Mouse (Mus musculus): ENCODE measurements around the gene Ccdc9. TPM values are rescaled to one million over a fixed set of nuclear protein-coding genes. Genes with fewer than 3 reads are reported as not detected.

Ccdc9 gene
- total and polyA plus RNA-seq, 2 experiments from 2014 or later = 13.6 to 31.5 TPM

DNA sequence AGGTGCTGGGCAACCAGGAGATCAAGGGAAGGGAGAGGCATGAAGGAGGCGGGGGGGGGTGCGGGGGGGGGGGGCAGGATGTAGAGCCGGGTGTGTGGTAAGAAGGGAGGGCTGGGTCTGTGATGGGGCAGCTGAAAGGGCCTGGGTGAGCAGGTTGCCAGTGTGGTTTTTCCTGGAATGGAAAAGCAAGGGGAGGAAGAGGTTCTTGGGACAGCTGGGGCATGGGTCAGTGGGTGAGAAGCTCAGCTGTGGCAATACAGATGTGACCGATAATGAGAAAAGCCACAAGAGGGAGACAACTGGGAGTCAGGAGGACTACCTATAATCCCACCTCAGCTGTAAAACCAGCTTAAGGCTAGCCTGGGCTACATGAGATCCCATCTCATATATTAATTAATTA is 40.6 kb downstream of the Ccdc9 start:
- Histone ChIP-seq H3K4me2 (ENCODE audit: low read depth, low read length, poor library complexity, severe bottlenecking) (no peak overlapping the region), H3K4me1 (ENCODE audit: insufficient read depth, low read length) (no peaks in the 10 kb centered on the region), H3K27ac (ENCODE audit: low read depth, low read length) (no peak overlapping the region), H3K27me3 (ENCODE audit: insufficient read depth, low read length) (no peaks in the 10 kb centered on the region), H3K36me3 (ENCODE audit: insufficient read depth, low read length) (no peaks in the 10 kb centered on the region), H3K9me3 (ENCODE audit: low read length) (no peaks in the 10 kb centered on the region), H3K9ac (replicated peaks; ENCODE audit: low read length, poor library complexity, severe bottlenecking) (no peak overlapping the region), H3K4me3 (ENCODE audit: low read depth, low read length) (no peak overlapping the region)
- WGBS = 45% methylated on average over 1 of the region's 4 CpGs
- DNase-seq (ENCODE audit: low spot score) (no peak), ATAC-seq (ENCODE audit: low FRiP score) (no peak)
- no peak for TF ChIP-seq CTCF (IDR thresholded peaks at IDR 0.05)

DNA sequence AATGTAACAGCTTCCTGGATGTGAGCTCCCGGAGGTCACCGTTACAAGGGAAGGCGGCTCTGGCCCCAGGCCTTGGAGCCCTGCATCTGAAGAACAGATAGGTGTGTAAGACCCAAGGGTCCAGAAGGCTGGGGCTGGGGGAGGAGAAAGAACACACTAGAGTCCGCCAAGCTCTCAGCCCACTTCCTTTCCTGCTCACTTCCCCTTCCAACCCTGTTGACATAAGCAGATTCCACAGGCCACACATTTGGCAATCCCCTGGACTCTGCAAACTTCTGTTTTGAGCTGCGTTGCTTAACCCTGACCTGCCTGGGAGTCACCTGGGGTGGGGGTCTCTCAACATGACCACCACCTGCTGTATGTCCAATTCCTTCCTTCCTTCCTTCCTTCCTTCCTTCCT is 42.5 kb downstream of the Ccdc9 start, which contains the start of gene C5ar2:
C5ar2 (minus strand) TSS at position 88 of the 400 bp plus-strand sequence.
- Histone ChIP-seq H3K27me3 (ENCODE audit: insufficient read depth, low read length) (no peaks in the 10 kb centered on the region), H3K4me3 (ENCODE audit: low read depth, low read length) (no peak within 1 kb of the TSS), H3K4me2 (ENCODE audit: low read depth, low read length, poor library complexity, severe bottlenecking) (no peak within 1 kb of the TSS), H3K36me3 (ENCODE audit: insufficient read depth, low read length) (no peaks in the 10 kb centered on the region), H3K9me3 (ENCODE audit: low read length) (no peaks in the 10 kb centered on the region), H3K4me1 (ENCODE audit: insufficient read depth, low read length) (no peaks in the 10 kb centered on the region), H3K27ac (ENCODE audit: low read depth, low read length) (no peak within 1 kb of the TSS), H3K9ac (replicated peaks; ENCODE audit: low read length, poor library complexity, severe bottlenecking) (no peak within 1 kb of the TSS)
- ATAC-seq (ENCODE audit: low FRiP score) = no peak
- no peak for DNase-seq (ENCODE audit: low spot score)
- 73% methylated on average over 5 of the region's 5 CpGs for WGBS
- TF ChIP-seq CTCF (IDR thresholded peaks at IDR 0.05) = no peak

DNA sequence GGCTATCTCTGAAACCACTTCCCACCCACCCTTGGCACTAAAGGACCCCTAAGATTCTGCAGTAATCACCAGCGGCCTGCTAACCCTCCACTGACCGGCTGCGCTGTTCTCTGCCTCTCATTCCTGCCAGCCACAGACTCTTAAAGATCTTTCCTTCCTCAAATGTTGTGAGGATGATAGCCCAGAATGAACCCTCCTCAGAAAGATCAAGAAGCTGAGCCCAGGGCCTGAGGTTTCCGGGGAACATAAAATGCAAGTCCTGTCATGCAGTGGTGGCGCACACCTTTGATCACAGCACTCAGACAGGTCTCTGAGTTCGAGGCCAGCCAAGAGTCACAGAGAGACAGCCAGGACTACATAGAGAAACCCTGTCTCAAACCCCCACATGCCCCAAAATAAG is 44.4 kb downstream of the Ccdc9 start:
- H3K9me3 ChIP-seq (ENCODE audit: low read length) = no peaks in the 10 kb centered on the region
- no peaks in the 10 kb centered on the region for H3K36me3 ChIP-seq (ENCODE audit: insufficient read depth, low read length)
- H3K27me3 ChIP-seq (ENCODE audit: insufficient read depth, low read length) = no peaks in the 10 kb centered on the region
- DNase-seq (ENCODE audit: low spot score) = no peak
- ATAC-seq (ENCODE audit: low FRiP score) = no peak
- H3K4me1 ChIP-seq (ENCODE audit: insufficient read depth, low read length) = no peaks in the 10 kb centered on the region
- TF ChIP-seq CTCF (IDR thresholded peaks at IDR 0.05) = no peak
- H3K9ac ChIP-seq (replicated peaks; ENCODE audit: low read length, poor library complexity, severe bottlenecking) = no peak overlapping the region
- 83% methylated on average over 6 of the region's 6 CpGs for WGBS
- H3K4me3 ChIP-seq (ENCODE audit: low read depth, low read length) = no peak overlapping the region
- no peak overlapping the region for H3K27ac ChIP-seq (ENCODE audit: low read depth, low read length)
- no peak overlapping the region for H3K4me2 ChIP-seq (ENCODE audit: low read depth, low read length, poor library complexity, severe bottlenecking)

DNA sequence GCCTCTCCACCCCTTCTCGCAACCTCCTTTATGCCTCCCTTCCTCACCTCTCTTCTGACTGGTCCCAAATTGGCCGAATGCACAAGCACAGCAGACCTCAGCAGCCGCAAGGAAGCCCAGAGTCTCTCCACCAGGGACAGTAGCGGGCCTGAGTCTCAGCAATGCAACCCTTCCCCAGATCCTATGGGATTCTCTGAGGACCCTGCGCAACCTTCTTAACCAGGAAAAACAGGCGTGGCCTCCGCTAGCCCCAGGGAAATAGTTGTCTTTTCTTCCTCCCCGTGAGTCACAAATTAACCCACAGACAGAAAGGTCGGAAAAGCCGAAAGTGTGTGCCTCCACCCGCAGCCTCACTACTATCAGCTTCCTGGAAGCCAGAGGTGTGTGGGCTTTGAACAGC is 44.8 kb downstream of the Ccdc9 start:
- Histone ChIP-seq H3K36me3 (ENCODE audit: insufficient read depth, low read length) (no peaks in the 10 kb centered on the region), H3K4me1 (ENCODE audit: insufficient read depth, low read length) (no peaks in the 10 kb centered on the region), H3K4me2 (ENCODE audit: low read depth, low read length, poor library complexity, severe bottlenecking) (no peak overlapping the region), H3K27ac (ENCODE audit: low read depth, low read length) (no peak overlapping the region), H3K4me3 (ENCODE audit: low read depth, low read length) (no peak overlapping the region), H3K27me3 (ENCODE audit: insufficient read depth, low read length) (no peaks in the 10 kb centered on the region), H3K9me3 (ENCODE audit: low read length) (no peaks in the 10 kb centered on the region), H3K9ac (replicated peaks; ENCODE audit: low read length, poor library complexity, severe bottlenecking) (no peak overlapping the region)
- 63% methylated on average over 11 of the region's 11 CpGs for WGBS
- ATAC-seq (ENCODE audit: low FRiP score) (no peak), DNase-seq (ENCODE audit: low spot score) (no peak)
- no peak; the same call in 1 of the 2 replicates for TF ChIP-seq CTCF (IDR thresholded peaks at IDR 0.05)

DNA sequence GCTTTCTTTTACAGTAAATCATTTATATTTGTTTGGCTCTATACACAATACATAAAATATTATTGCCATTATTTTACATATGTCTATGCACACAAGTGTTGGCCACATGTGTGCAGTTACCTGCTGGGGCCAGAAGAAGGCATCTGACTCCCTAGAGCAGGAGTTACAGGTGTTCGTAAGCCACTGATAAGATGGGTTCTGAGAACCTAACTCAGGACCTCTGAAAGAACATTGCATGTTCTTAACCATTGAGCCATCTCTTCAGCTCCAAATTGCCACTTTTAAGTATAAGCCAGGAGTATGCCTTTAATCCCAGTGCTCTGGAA is 45.7 kb downstream of the Ccdc9 start:
- no peaks in the 10 kb centered on the region for H3K9me3 ChIP-seq (ENCODE audit: low read length)
- H3K27ac ChIP-seq (ENCODE audit: low read depth, low read length) = no peak overlapping the region
- TF ChIP-seq CTCF (IDR thresholded peaks at IDR 0.05) = no peak
- H3K4me1 ChIP-seq (ENCODE audit: insufficient read depth, low read length) = no peaks in the 10 kb centered on the region
- no peak overlapping the region for H3K9ac ChIP-seq (replicated peaks; ENCODE audit: low read length, poor library complexity, severe bottlenecking)
- H3K27me3 ChIP-seq (ENCODE audit: insufficient read depth, low read length) = no peaks in the 10 kb centered on the region
- H3K4me3 ChIP-seq (ENCODE audit: low read depth, low read length) = no peak overlapping the region
- no peak overlapping the region for H3K4me2 ChIP-seq (ENCODE audit: low read depth, low read length, poor library complexity, severe bottlenecking)
- 95% methylated on average over 1 of the region's 1 CpGs for WGBS
- H3K36me3 ChIP-seq (ENCODE audit: insufficient read depth, low read length) = no peaks in the 10 kb centered on the region
- DNase-seq (ENCODE audit: low spot score) (no peak), ATAC-seq (ENCODE audit: low FRiP score) (no peak)

DNA sequence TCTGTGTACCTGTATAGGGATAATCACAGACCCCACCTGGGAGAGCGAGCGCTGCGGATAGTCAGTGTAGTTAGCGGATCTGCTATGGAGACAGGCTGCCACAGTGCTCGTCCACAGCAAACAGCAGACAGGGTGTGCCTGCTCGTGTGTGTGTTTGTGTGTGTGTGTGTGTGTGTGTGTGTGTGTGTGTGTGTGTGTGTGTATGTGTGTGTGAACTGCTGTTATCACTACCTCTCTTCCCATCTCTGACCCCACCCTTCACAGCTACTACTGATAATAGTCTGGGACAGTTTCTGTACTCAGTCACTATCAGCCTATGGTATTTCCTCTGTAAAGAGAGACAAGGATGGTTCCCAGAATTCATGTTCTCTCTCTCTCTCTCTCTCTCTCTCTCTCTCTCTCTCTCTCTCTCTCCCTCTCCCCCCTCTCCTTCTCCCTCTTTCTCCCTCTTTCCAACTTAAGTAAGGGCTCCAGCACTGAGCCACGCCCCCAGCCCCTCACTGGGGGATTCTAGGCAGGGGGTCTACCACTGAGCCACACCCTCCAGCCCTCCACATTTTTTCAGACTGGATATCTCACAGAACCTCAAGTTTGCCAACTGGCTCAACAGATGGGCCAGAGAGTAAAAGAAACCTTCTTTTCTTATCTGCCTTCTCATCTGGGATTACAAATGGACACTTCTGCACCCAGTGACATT is 46.2 kb downstream of the Ccdc9 start:
- DNase-seq (ENCODE audit: low spot score) (no peak), ATAC-seq (ENCODE audit: low FRiP score) (no peak)
- no peak overlapping the region for H3K9ac ChIP-seq (replicated peaks; ENCODE audit: low read length, poor library complexity, severe bottlenecking)
- no peaks in the 10 kb centered on the region for H3K4me1 ChIP-seq (ENCODE audit: insufficient read depth, low read length)
- H3K36me3 ChIP-seq (ENCODE audit: insufficient read depth, low read length) = no peaks in the 10 kb centered on the region
- no peak overlapping the region for H3K27ac ChIP-seq (ENCODE audit: low read depth, low read length)
- 85% methylated on average over 7 of the region's 7 CpGs for WGBS
- no peak overlapping the region for H3K4me2 ChIP-seq (ENCODE audit: low read depth, low read length, poor library complexity, severe bottlenecking)
- no peak overlapping the region for H3K4me3 ChIP-seq (ENCODE audit: low read depth, low read length)
- no peaks in the 10 kb centered on the region for H3K9me3 ChIP-seq (ENCODE audit: low read length)
- H3K27me3 ChIP-seq (ENCODE audit: insufficient read depth, low read length) = no peaks in the 10 kb centered on the region
- TF ChIP-seq CTCF (IDR thresholded peaks at IDR 0.05) = no peak

Measured in midbrain, postnatal 0 days (tissue).